ENCODE assay signal across 9 mouse cellular contexts in genomic region chr16:84527375-84527774, GRCm38 (mm10). TPM values are rescaled to one million over a fixed set of nuclear protein-coding genes. Genes with fewer than 3 reads are reported as not detected.
DNase-seq lines count a peak whose midpoint lies in the region; ATAC-seq and TF ChIP-seq lines count a peak whose summit lies in the region.
"Had no signal": no experiment of that assay in that cellular context is flagged by ENCODE, and none has a peak within 500 bp of the region (broad histone marks: within the 10 kb centered on the region; RNA-seq: fewer than 3 reads in every experiment).

No protein-coding gene starts in this region.

- no peak for TF ChIP-seq POLR2A in lung, adult 2 months (IDR thresholded peaks at IDR 0.05; ENCODE audit: borderline replicate concordance, extremely low read depth, low read depth, low read length)

- peak; percentile 30 for DNase-seq in liver
- no peak for DNase-seq in liver, embryonic 11.5 days (ENCODE audit: low spot score)
- no peak for DNase-seq in Patski (ENCODE audit: low read depth, low spot score)
- peak; percentile 50 to 61 for DNase-seq in cerebellum, postnatal 14 days
- peak; percentile 51 for DNase-seq in kidney, postnatal 0 days (ENCODE audit: low spot score)
- DNase-seq in lung, adult 2 months = peak; percentile 13
- DNase-seq in spleen, postnatal 10 days (ENCODE audit: low spot score in 2 of 2) = peak; percentile 9 to 66

- POLR2A ChIA-PET in Patski (lab: Charles Lee) = no interaction called here

- 48% methylated on average over 11 of the region's 11 CpGs for WGBS in liver, embryonic 11.5 days
- 54% methylated on average over 11 of the region's 11 CpGs for WGBS in kidney, postnatal 0 days
- 49% methylated on average over 11 of the region's 11 CpGs for WGBS in lung, adult 2 months
- 63% methylated on average over 11 of the region's 11 CpGs for WGBS in hindbrain, embryonic 12.5 days

- H3K4me1 ChIP-seq in liver, embryonic 11.5 days (replicated peaks; ENCODE audit: control insufficient read depth, insufficient read depth, low read length) = no peaks in the 10 kb centered on the region
- H3K4me1 ChIP-seq in kidney, postnatal 0 days (replicated peaks; ENCODE audit: insufficient read depth, low read length) = no peaks in the 10 kb centered on the region
- no peaks in the 10 kb centered on the region for H3K4me1 ChIP-seq in lung, adult 2 months (ENCODE audit: control insufficient read depth, insufficient read depth, low read length)
- no peaks in the 10 kb centered on the region for H3K4me1 ChIP-seq in hindbrain, embryonic 12.5 days
- H3K4me1 ChIP-seq: limb, embryonic 15.5 days had no signal

- ATAC-seq in liver, embryonic 11.5 days (replicated peaks; ENCODE audit: low FRiP score) = no peak
- ATAC-seq in Patski = no peak
- no peak for ATAC-seq in kidney, postnatal 0 days (replicated peaks; ENCODE audit: low FRiP score, low read depth)
- no peak for ATAC-seq in hindbrain, embryonic 12.5 days (ENCODE audit: low FRiP score)

- H3K4me3 ChIP-seq in liver, embryonic 11.5 days (ENCODE audit: low read depth, low read length) = no peak overlapping the region
- H3K4me3 ChIP-seq in kidney, postnatal 0 days (replicated peaks; ENCODE audit: low read depth, low read length) = no peak overlapping the region
- H3K4me3 ChIP-seq in lung, adult 2 months (replicated peaks; ENCODE audit: extremely low read depth, low read depth, low read length) = no peak overlapping the region
- H3K4me3 ChIP-seq in hindbrain, embryonic 12.5 days = no peak overlapping the region
- H3K4me3 ChIP-seq: limb, embryonic 15.5 days had no signal

- CTCF ChIA-PET in Patski (lab: Charles Lee) = interaction anchor here (0.9 kb wide), 1 partner anchor 25 kb away, joined by 3 read pairs; no protein-coding TSS in a partner anchor

- no peak overlapping the region for H3K27ac ChIP-seq in liver, embryonic 11.5 days (ENCODE audit: low read depth, low read length)
- H3K27ac ChIP-seq in kidney, postnatal 0 days = no peak overlapping the region
- no peak overlapping the region for H3K27ac ChIP-seq in hindbrain, embryonic 12.5 days
- H3K27ac ChIP-seq: limb, embryonic 15.5 days had no signal

- H3K27me3 ChIP-seq in liver, embryonic 11.5 days (replicated peaks; ENCODE audit: control insufficient read depth, insufficient read depth, low read length) = no peaks in the 10 kb centered on the region
- peaks cover 15% of the 10 kb centered on the region for H3K27me3 ChIP-seq in Patski
- H3K27me3 ChIP-seq in kidney, postnatal 0 days (ENCODE audit: insufficient read depth, low read length) = no peaks in the 10 kb centered on the region
- no peaks in the 10 kb centered on the region for H3K27me3 ChIP-seq in hindbrain, embryonic 12.5 days
- H3K27me3 ChIP-seq: limb, embryonic 15.5 days had no signal

- H3K9me3 ChIP-seq in liver, embryonic 11.5 days (ENCODE audit: control insufficient read depth, low read length) = no peaks in the 10 kb centered on the region
- no peaks in the 10 kb centered on the region for H3K9me3 ChIP-seq in kidney, postnatal 0 days (replicated peaks; ENCODE audit: low read length)
- H3K9me3 ChIP-seq in hindbrain, embryonic 12.5 days (replicated peaks) = no peaks in the 10 kb centered on the region
- H3K9me3 ChIP-seq: limb, embryonic 15.5 days had no signal

- TF ChIP-seq CTCF in Patski (IDR thresholded peaks at IDR 0.05) = peak; percentile 59
- TF ChIP-seq CTCF in kidney, postnatal 0 days (IDR thresholded peaks at IDR 0.05; ENCODE audit: low read depth) = peak; percentile 62
- TF ChIP-seq CTCF in lung, adult 2 months (IDR thresholded peaks at IDR 0.05; ENCODE audit: insufficient read depth, low read length) = no peak

- in situ Hi-C loops in Patski (cut with MboI; ENCODE audit: low pct_unique_long_range_greater_than_20kb) = no loop called here

- H3K9ac ChIP-seq in liver, embryonic 11.5 days (ENCODE audit: low read depth, low read length) = no peak overlapping the region
- H3K9ac ChIP-seq in kidney, postnatal 0 days (ENCODE audit: low read depth, low read length) = no peak overlapping the region
- no peak overlapping the region for H3K9ac ChIP-seq in hindbrain, embryonic 12.5 days
- H3K9ac ChIP-seq: limb, embryonic 15.5 days had no signal

- no peak overlapping the region for H3K4me2 ChIP-seq in liver, embryonic 11.5 days
- no peak overlapping the region for H3K4me2 ChIP-seq in kidney, postnatal 0 days (ENCODE audit: low read length)
- H3K4me2 ChIP-seq in hindbrain, embryonic 12.5 days (replicated peaks) = no peak overlapping the region
- H3K4me2 ChIP-seq: limb, embryonic 15.5 days had no signal

- no peaks in the 10 kb centered on the region for H3K36me3 ChIP-seq in liver, embryonic 11.5 days (ENCODE audit: control insufficient read depth, insufficient read depth, low read length)
- H3K36me3 ChIP-seq in kidney, postnatal 0 days (ENCODE audit: insufficient read depth, low read length) = no peaks in the 10 kb centered on the region
- H3K36me3 ChIP-seq in hindbrain, embryonic 12.5 days = no peaks in the 10 kb centered on the region
- H3K36me3 ChIP-seq: limb, embryonic 15.5 days had no signal

RNA-seq across cellular contexts. Expression of gene A730009L09Rik, which starts 12.5 kb away (rescaled TPM):
- not detected in 2 replicates for polyA plus RNA-seq in liver, embryonic 11.5 days (2014; fragmentation: Nextera tagmentation; extraction: Ambion mirVana)
- not detected for polyA plus RNA-seq in Patski (2021)
- polyA plus RNA-seq in kidney, postnatal 0 days (2015; fragmentation: Nextera tagmentation; extraction: Ambion mirVana) = not detected in 2 replicates
- not detected in 2 replicates for polyA plus RNA-seq in lung, adult 2 months (2012; rRNA removed)
- not detected in 2 replicates for polyA plus RNA-seq in hindbrain, embryonic 12.5 days (2016; fragmentation: Nextera tagmentation; extraction: Ambion mirVana)
- polyA plus RNA-seq: limb, embryonic 15.5 days had no signal

Comparison
In these comparisons a context has a peak if more than half of its experiments do, and no peak if none do; other contexts are left out.
1. DNase-seq: peak in liver (single experiment), cerebellum, postnatal 14 days (2 of 2), kidney, postnatal 0 days (single experiment), lung, adult 2 months (single experiment) and spleen, postnatal 10 days (2 of 2); none in liver, embryonic 11.5 days (single experiment) and Patski (single experiment).